Mouse (Mus musculus): ENCODE measurements around the gene Tarm1.

Tarm1 gene

GRCm38 (mm10) chr7:3440526-3440925 lies 61.9 kb downstream of the Tarm1 start:
- DNase-seq: no peak

DNA sequence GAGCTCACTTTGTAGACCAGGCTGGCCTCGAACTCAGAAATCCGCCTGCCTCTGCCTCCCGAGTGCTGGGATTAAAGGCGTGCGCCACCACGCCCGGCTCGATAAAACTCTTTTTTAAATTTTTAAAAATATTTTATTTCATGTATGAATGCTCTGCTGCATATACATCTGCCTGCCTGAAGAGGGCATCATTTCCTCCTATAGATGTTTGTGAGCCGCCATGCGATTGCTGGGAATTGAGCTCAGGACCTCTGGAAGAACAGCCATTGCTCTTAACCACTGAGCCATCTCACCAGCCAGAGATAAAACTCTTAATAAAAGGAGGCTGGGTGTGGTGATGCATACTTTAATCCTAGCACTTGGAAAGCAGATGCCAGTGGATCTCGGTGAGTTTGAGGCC lies 62.4 kb downstream of the Tarm1 start:
- DNase-seq: no peak

- DNase-seq: no peak
These were observed 64.5 kb downstream of the Tarm1 start for GRCm38 (mm10) chr7:3437941-3438340.
